Mouse (Mus musculus): ENCODE results near the gene Rtn4r. TPM values are rescaled to one million over a fixed set of nuclear protein-coding genes. Genes with fewer than 3 reads are reported as not detected.

Gene Rtn4r
- total RNA-seq, 2 experiments from 2014 or later, result 73.2 to 82.6 TPM

Small RNAs within 50 kb of the gene (microRNA-seq; reads per million reads assigned to microRNA genes)
- gene Mir6366, result not detected

Other genes starting within 250 kb of the Rtn4r start
- gene Gm20518, start 236.0 kb upstream of the Rtn4r start, total RNA-seq (2021), result 1 to 10 TPM in 1 of 2 experiments, under 1 TPM in 1; 0.81 to 1.4 TPM
- gene Tssk1, start 233.4 kb upstream of the Rtn4r start, total RNA-seq (2021), result not detected
- 100 to 1,000 TPM; 106 to 107 TPM for gene Dgcr2, start 229.1 kb upstream of the Rtn4r start, total RNA-seq (2021)
- gene Tssk2, start 229.0 kb upstream of the Rtn4r start, total RNA-seq (2021), result not detected
- gene Ess2, start 216.3 kb upstream of the Rtn4r start, total RNA-seq (2021), result 10 to 100 TPM; 33.0 to 34.3 TPM
- gene Gsc2, start 212.6 kb upstream of the Rtn4r start, total RNA-seq (2021), result not detected
- 10 to 100 TPM; 70.0 to 79.6 TPM for gene Slc25a1, start 199.4 kb upstream of the Rtn4r start, total RNA-seq (2021)
- not detected for gene Vpreb2, start 147.2 kb upstream of the Rtn4r start, total RNA-seq (2021)
- gene Dgcr6, start 74.8 kb upstream of the Rtn4r start, total RNA-seq (2021), result 100 to 1,000 TPM; 111 to 120 TPM
- 10 to 100 TPM; 13.5 to 19.5 TPM for gene Prodh, start 37.4 kb upstream of the Rtn4r start, total RNA-seq (2021)
- gene Ccdc188, start 90.2 kb downstream of the Rtn4r start, total RNA-seq (2021), result not detected
- gene Zdhhc8, start 107.5 kb downstream of the Rtn4r start, total RNA-seq (2021), result 100 to 1,000 TPM; 104 TPM
- gene Trmt2a, start 121.0 kb downstream of the Rtn4r start, total RNA-seq (2021), result 10 to 100 TPM; 46.7 to 53.2 TPM
- 100 to 1,000 TPM; 116 to 122 TPM for gene Ranbp1, start 121.1 kb downstream of the Rtn4r start, total RNA-seq (2021)
- gene Gm49776, start 130.7 kb downstream of the Rtn4r start, total RNA-seq (2021), result not detected
- gene Dgcr8, start 161.6 kb downstream of the Rtn4r start, total RNA-seq (2021), result 10 to 100 TPM; 41.8 to 44.2 TPM
- gene Tango2, start 220.5 kb downstream of the Rtn4r start, total RNA-seq (2021), result 100 to 1,000 TPM; 105 to 125 TPM
- 10 to 100 TPM; 43.0 to 46.4 TPM for gene Arvcf, start 220.5 kb downstream of the Rtn4r start, total RNA-seq (2021)

All from left cerebral cortex, postnatal 10 days (tissue).